Mouse (Mus musculus): ENCODE data around the gene Adrb1. TPM values are rescaled to one million over a fixed set of nuclear protein-coding genes. Genes with fewer than 3 reads are reported as not detected.

Gene Adrb1
- total RNA-seq (2015; ENCODE audit: low replicate concordance) (not detected in 2 replicates), total RNA-seq (2017; ENCODE audit: low replicate concordance) (0.45 TPM in 1 of 2 replicates, not detected in the other)

GRCm38 (mm10) chr19:56721387-56722211 is at the start of gene Adrb1:
Gene Adrb1 (plus strand): TSS chr19:56722199.
- ATAC-seq (replicated peaks; ENCODE audit: low FRiP score, poor library complexity, severe bottlenecking), result no peak

GRCm38 (mm10) chr19:56675690-56676089 is 46.3 kb upstream of the Adrb1 start:
- ATAC-seq (replicated peaks; ENCODE audit: low FRiP score, poor library complexity, severe bottlenecking), result no peak

GRCm38 (mm10) chr19:56676506-56676905 is 45.5 kb upstream of the Adrb1 start:
- ATAC-seq (replicated peaks; ENCODE audit: low FRiP score, poor library complexity, severe bottlenecking), result no peak

- ATAC-seq (replicated peaks; ENCODE audit: low FRiP score, poor library complexity, severe bottlenecking), result no peak
Measured at GRCm38 (mm10) chr19:56677611-56678010, 44.4 kb upstream of the Adrb1 start.

GRCm38 (mm10) chr19:56678516-56678915 is 43.5 kb upstream of the Adrb1 start:
- no peak for ATAC-seq (replicated peaks; ENCODE audit: low FRiP score, poor library complexity, severe bottlenecking)

GRCm38 (mm10) chr19:56679213-56679965 is 42.6 kb upstream of the Adrb1 start:
- ATAC-seq (replicated peaks; ENCODE audit: low FRiP score, poor library complexity, severe bottlenecking), result no peak

GRCm38 (mm10) chr19:56679992-56680391 is 42.0 kb upstream of the Adrb1 start:
- ATAC-seq (replicated peaks; ENCODE audit: low FRiP score, poor library complexity, severe bottlenecking), result no peak

- ATAC-seq (replicated peaks; ENCODE audit: low FRiP score, poor library complexity, severe bottlenecking), result no peak
Measured at GRCm38 (mm10) chr19:56682297-56682696, 39.7 kb upstream of the Adrb1 start.

GRCm38 (mm10) chr19:56682843-56683242 is 39.2 kb upstream of the Adrb1 start:
- no peak for ATAC-seq (replicated peaks; ENCODE audit: low FRiP score, poor library complexity, severe bottlenecking)

- ATAC-seq (replicated peaks; ENCODE audit: low FRiP score, poor library complexity, severe bottlenecking), result no peak
Measured at GRCm38 (mm10) chr19:56685515-56685914, 36.5 kb upstream of the Adrb1 start.

- no peak for ATAC-seq (replicated peaks; ENCODE audit: low FRiP score, poor library complexity, severe bottlenecking)
Measured at GRCm38 (mm10) chr19:56686218-56686617, 35.8 kb upstream of the Adrb1 start.

- no peak for ATAC-seq (replicated peaks; ENCODE audit: low FRiP score, poor library complexity, severe bottlenecking)
Measured at GRCm38 (mm10) chr19:56687026-56687635, 34.9 kb upstream of the Adrb1 start.

- no peak for ATAC-seq (replicated peaks; ENCODE audit: low FRiP score, poor library complexity, severe bottlenecking)
Measured at GRCm38 (mm10) chr19:56687676-56688075, 34.3 kb upstream of the Adrb1 start.

GRCm38 (mm10) chr19:56688661-56689335 is 33.2 kb upstream of the Adrb1 start:
- no peak for ATAC-seq (replicated peaks; ENCODE audit: low FRiP score, poor library complexity, severe bottlenecking)

GRCm38 (mm10) chr19:56689493-56689892 is 32.5 kb upstream of the Adrb1 start:
- ATAC-seq (replicated peaks; ENCODE audit: low FRiP score, poor library complexity, severe bottlenecking), result no peak

GRCm38 (mm10) chr19:56691103-56691502 is 30.9 kb upstream of the Adrb1 start:
- ATAC-seq (replicated peaks; ENCODE audit: low FRiP score, poor library complexity, severe bottlenecking), result no peak

GRCm38 (mm10) chr19:56692451-56692850 is 29.5 kb upstream of the Adrb1 start:
- ATAC-seq (replicated peaks; ENCODE audit: low FRiP score, poor library complexity, severe bottlenecking), result no peak

- ATAC-seq (replicated peaks; ENCODE audit: low FRiP score, poor library complexity, severe bottlenecking), result no peak
Measured at GRCm38 (mm10) chr19:56697370-56698144, 24.4 kb upstream of the Adrb1 start.

GRCm38 (mm10) chr19:56700848-56701247 is 21.2 kb upstream of the Adrb1 start:
- no peak for ATAC-seq (replicated peaks; ENCODE audit: low FRiP score, poor library complexity, severe bottlenecking)
